Mouse (Mus musculus) liver, embryonic 14.5 days (tissue): Measurements from ENCODE around the gene Phf21b.

Experiments
- CTCF ChIP-seq: IDR thresholded peaks from 2 replicates; pipeline ENCODE4 v1.5.1; 2016; ENCODE audit warnings: antibody characterized with exemption, low read depth, control low read depth
- EP300 ChIP-seq: IDR thresholded peaks from 2 replicates; pipeline ENCODE4 v1.6.1; 2016; ENCODE audit warnings: antibody characterized with exemption, low read depth

DNA sequence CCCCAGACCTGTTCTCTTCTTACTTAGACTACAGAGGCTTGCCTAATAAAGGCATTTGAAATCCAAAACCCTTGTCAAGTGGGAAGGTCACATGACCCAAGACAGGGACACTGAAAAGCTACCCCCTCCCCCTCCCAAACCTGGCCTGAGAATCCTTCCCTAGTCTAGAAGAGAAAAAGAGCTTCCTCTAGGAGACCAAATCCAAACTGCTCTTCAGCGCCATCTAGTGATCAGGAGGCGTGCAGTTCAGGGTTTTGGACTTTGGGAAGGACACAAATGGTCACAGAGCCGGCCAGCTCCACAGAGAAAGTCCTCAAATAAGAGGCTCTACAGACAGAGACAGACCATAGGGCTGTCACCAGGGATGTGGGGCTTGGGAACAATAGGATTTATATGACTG, 35.8 kb upstream of the Phf21b start:
- TF ChIP-seq CTCF = peak; percentile 84
- TF ChIP-seq EP300 = no peak
